9 mouse cellular contexts compared by ENCODE assay signal in the genomic region with DNA sequence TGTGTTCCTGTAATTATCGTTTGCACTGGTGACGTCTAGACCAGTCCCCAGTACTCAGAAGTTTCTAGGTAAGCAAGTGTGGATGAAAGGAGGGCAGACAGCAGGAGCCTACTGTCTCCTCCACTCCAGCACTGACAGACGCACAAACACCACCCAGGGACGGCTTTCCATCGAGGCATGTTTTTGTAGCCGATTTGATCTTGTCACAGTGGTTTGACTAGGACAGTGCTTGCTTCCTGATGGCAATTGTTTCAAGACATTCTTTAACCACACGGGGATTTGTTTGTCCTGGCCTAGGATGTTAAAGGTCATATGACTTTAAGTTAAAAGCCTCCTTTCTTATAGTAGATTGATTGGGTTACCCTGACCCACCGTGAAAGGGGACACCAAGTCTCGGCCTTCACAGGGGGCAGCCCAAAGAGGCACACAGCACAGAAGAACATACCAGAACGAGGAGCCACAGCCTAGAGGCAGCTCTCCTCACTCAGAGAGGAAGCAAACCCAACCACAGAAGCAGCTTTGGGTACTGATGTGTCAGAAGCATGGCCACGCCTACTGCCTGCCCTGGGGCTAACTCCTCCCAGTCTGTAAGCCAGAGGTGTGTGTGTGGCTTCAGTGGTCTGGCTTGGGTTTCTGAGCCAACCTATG. TPM values are rescaled to one million over a fixed set of nuclear protein-coding genes. Genes with fewer than 3 reads are reported as not detected.
A peak's percentile ranks its signal among the peaks of the same experiment; 100 is the strongest.
DNase-seq lines count a peak whose midpoint lies in the region; ATAC-seq and TF ChIP-seq lines count a peak whose summit lies in the region.
"Had no signal": no experiment of that assay in that cellular context is flagged by ENCODE, and none has a peak within 500 bp of the region (broad histone marks: within the 10 kb centered on the region; RNA-seq: fewer than 3 reads in every experiment).

No protein-coding gene starts in this region.

- intact Hi-C loops in heart, postnatal 25 days (cut with DNase I), result no loop called here
- intact Hi-C loops in gastrocnemius, postnatal 36 days (cut with DNase I), result no loop called here

- H3K27me3 ChIP-seq in intestine, embryonic 14.5 days (replicated peaks; ENCODE audit: control insufficient read depth, insufficient read depth, low read length), result no peaks in the 10 kb centered on the region
- no peaks in the 10 kb centered on the region for H3K27me3 ChIP-seq in intestine, postnatal 0 days (replicated peaks; ENCODE audit: control insufficient read depth, insufficient read depth, low read length)

- no peak for DNase-seq in intestine, embryonic 14.5 days (ENCODE audit: low spot score)
- DNase-seq in lung, postnatal 36 days, result peak; percentile 84
- peak; percentile 83 to 88 for DNase-seq in thymus, postnatal 36 days
- DNase-seq in cerebellum, adult 18-20 months, result no peak
- DNase-seq in heart, postnatal 25 days (ENCODE audit: low spot score), result no peak
- no peak for DNase-seq in gastrocnemius, postnatal 36 days

- no peaks in the 10 kb centered on the region for H3K36me3 ChIP-seq in intestine, embryonic 14.5 days (ENCODE audit: control insufficient read depth, insufficient read depth, low read length)
- no peaks in the 10 kb centered on the region for H3K36me3 ChIP-seq in intestine, postnatal 0 days (ENCODE audit: control insufficient read depth, insufficient read depth)

- no peak overlapping the region for H3K4me3 ChIP-seq in intestine, embryonic 14.5 days (ENCODE audit: low read depth, low read length)
- H3K4me3 ChIP-seq in intestine, postnatal 0 days (ENCODE audit: low read depth, low read length), result no peak overlapping the region

- H3K9me3 ChIP-seq in intestine, embryonic 14.5 days (ENCODE audit: control insufficient read depth, low read length), result no peaks in the 10 kb centered on the region
- H3K9me3 ChIP-seq in intestine, postnatal 0 days (ENCODE audit: control insufficient read depth), result no peaks in the 10 kb centered on the region

- no peak overlapping the region for H3K4me2 ChIP-seq in intestine, embryonic 14.5 days (ENCODE audit: low read length)
- H3K4me2 ChIP-seq in intestine, postnatal 0 days (replicated peaks; ENCODE audit: low read depth), result no peak overlapping the region

- ATAC-seq in intestine, embryonic 14.5 days (replicated peaks; ENCODE audit: low FRiP score, low TSS enrichment, low read depth), result 0 out of 2 replicates have a peak, but pooled peaks have one; percentile 43
- ATAC-seq in intestine, postnatal 0 days, result no peak
- ATAC-seq in hematopoietic stem cell, adult 5-6 weeks (replicated peaks in 1 of 2; ENCODE audit: insufficient read depth in 1 of 2, low FRiP score in 2 of 2, low TSS enrichment in 1 of 2, low read depth in 1 of 2, poor library complexity in 2 of 2, severe bottlenecking in 2 of 2), result peak; percentile 98

- no peak overlapping the region for H3K27ac ChIP-seq in intestine, embryonic 14.5 days (ENCODE audit: low read depth)
- no peak overlapping the region for H3K27ac ChIP-seq in intestine, postnatal 0 days (ENCODE audit: low read depth, low read length)
- H3K27ac ChIP-seq: macrophage had no signal

- 40% methylated on average over 11 of the region's 11 CpGs for WGBS in intestine, embryonic 14.5 days
- WGBS in intestine, postnatal 0 days, result 41% methylated on average over 11 of the region's 11 CpGs

- H3K9ac ChIP-seq in intestine, embryonic 14.5 days (ENCODE audit: low read length), result no peak overlapping the region
- H3K9ac ChIP-seq in intestine, postnatal 0 days (ENCODE audit: low read depth, low read length), result no peak overlapping the region

- H3K4me1 ChIP-seq in intestine, embryonic 14.5 days (replicated peaks; ENCODE audit: control insufficient read depth, insufficient read depth, low read length), result no peaks in the 10 kb centered on the region
- H3K4me1 ChIP-seq in intestine, postnatal 0 days (replicated peaks; ENCODE audit: control insufficient read depth, insufficient read depth, low read length), result no peaks in the 10 kb centered on the region

- TF ChIP-seq CTCF in intestine, postnatal 0 days (IDR thresholded peaks at IDR 0.05; ENCODE audit: low read depth), result no peak

RNA-seq across cellular contexts. Expression of a gene that starts 51.7 kb away (rescaled TPM):
- polyA plus RNA-seq in intestine, embryonic 14.5 days (2014; fragmentation: Nextera tagmentation; extraction: Ambion mirVana), result 1.3 and 2.2 TPM in 2 replicates
- 0.33 and 0.39 TPM in 2 replicates for polyA plus RNA-seq in intestine, postnatal 0 days (2015; fragmentation: Nextera tagmentation; extraction: Ambion mirVana)
- 3.0 and 7.9 TPM in 2 replicates for total RNA-seq in hematopoietic stem cell, adult 5-6 weeks (2017)
- 1 to 10 TPM; 6.6 to 7.2 TPM for total RNA-seq in heart, postnatal 25 days (2021)
- total RNA-seq in gastrocnemius, postnatal 36 days (2021), result under 1 TPM; 0.10 to 0.37 TPM
- polyA plus RNA-seq: macrophage had no signal

Comparison
In these comparisons a context has a peak if more than half of its experiments do, and no peak if none do; other contexts are left out.
1. DNase-seq: peak in lung, postnatal 36 days (single experiment) and thymus, postnatal 36 days (2 of 2); none in intestine, embryonic 14.5 days (single experiment), cerebellum, adult 18-20 months (0 of 2), heart, postnatal 25 days (single experiment) and gastrocnemius, postnatal 36 days (0 of 2).